Mouse (Mus musculus) G1E (cell line): ENCODE measurements around the gene Rnf10.

Source experiments
- CTCF ChIP-seq: IDR thresholded peaks from 2 replicates; pipeline ENCODE4 v1.5.1; 2012; ENCODE audit warnings: low read depth, low read length, inconsistent platforms, mixed read lengths
- GATA1 ChIP-seq: IDR thresholded peaks from 2 replicates; pipeline ENCODE4 v1.6.1; 2012; ENCODE audit warnings: borderline replicate concordance, low read length, inconsistent platforms, mixed read lengths

DNA sequence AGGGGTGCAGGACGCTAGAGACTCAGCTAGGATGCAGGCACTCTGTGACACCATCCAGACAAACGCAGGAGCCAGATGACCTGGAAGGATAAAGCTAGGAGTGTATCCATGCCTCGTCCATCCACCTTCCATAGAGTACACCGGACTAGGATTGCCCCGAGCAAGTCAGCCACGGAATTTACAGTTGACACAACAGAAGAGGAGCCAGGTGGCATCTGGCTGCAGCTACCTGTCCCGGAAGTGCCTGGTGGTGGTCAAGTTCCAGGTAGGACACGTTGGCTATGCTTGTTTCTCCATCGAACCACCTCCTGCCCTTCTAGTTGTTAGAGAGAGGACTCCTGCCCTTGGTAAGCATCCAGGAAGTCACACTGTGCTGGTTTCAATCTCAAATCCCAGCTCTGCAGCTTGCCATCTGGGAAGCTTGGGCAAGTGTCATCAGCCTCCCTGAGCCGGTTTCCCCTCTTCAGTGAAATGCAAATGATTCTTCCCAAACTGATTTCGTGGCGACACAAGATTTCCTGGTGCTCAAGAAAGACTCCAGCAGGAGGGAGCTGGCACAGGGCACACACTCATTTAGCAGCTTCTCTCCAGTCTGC, 78.0 kb downstream of the Rnf10 start:
- TF ChIP-seq CTCF (no peak), GATA1 (no peak)
